Comparison of ENCODE assay signal across 8 mouse cellular contexts in the genomic region with DNA sequence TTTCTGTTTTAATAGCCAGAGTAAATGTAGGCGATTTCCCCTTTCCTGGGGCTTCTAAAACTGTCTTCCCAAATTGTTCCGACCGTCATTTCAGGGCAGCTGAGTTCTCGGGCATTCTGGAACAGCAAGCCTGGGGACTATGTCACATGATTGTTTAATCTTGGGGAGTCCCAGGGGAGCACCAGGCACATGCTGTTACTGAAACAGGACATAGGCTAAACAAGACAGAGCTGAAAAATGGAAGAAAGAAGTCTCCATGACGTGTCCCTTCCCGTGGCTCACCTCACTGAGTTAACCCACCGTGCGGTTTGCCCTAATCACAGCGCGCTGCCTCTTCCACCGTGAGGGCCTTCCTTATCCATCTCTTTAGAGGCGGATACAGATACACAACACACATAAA.
A peak's percentile ranks its signal among the peaks of the same experiment; 100 is the strongest.
DNase-seq lines count a peak whose midpoint lies in the region; ATAC-seq lines count a peak whose summit lies in the region.

No protein-coding gene starts in this region.

- peaks cover 52% of the 10 kb centered on the region for H3K4me1 ChIP-seq in embryonic facial prominence, embryonic 13.5 days
- peaks cover 13% of the 10 kb centered on the region for H3K4me1 ChIP-seq in hindbrain, embryonic 11.5 days (replicated peaks; ENCODE audit: control insufficient read depth, insufficient read depth, low read length)
- peaks cover 30% of the 10 kb centered on the region for H3K4me1 ChIP-seq in midbrain, embryonic 14.5 days (ENCODE audit: control insufficient read depth, insufficient read depth, low read length)

- H3K9ac ChIP-seq in embryonic facial prominence, embryonic 13.5 days, result peak overlapping the region; percentile 49; the same call in 1 of the 2 replicates
- H3K9ac ChIP-seq in hindbrain, embryonic 11.5 days (ENCODE audit: low read depth, low read length), result 0 out of 2 replicates have a peak overlapping the region, but pooled peaks have one; percentile 50
- H3K9ac ChIP-seq in midbrain, embryonic 14.5 days (replicated peaks; ENCODE audit: low read length), result no peak overlapping the region

- H3K4me2 ChIP-seq in embryonic facial prominence, embryonic 13.5 days, result peak overlapping the region; percentile 62
- H3K4me2 ChIP-seq in hindbrain, embryonic 11.5 days (replicated peaks; ENCODE audit: low read depth, low read length), result peak overlapping the region; percentile 41
- peak overlapping the region; percentile 46 for H3K4me2 ChIP-seq in midbrain, embryonic 14.5 days (ENCODE audit: low read length)

- WGBS in embryonic facial prominence, embryonic 13.5 days, result 13% methylated on average over 12 of the region's 12 CpGs
- 39% methylated on average over 12 of the region's 12 CpGs for WGBS in hindbrain, embryonic 11.5 days
- WGBS in midbrain, embryonic 14.5 days, result 19% methylated on average over 12 of the region's 12 CpGs

- H3K27me3 ChIP-seq in embryonic facial prominence, embryonic 13.5 days, result no peaks in the 10 kb centered on the region
- no peaks in the 10 kb centered on the region for H3K27me3 ChIP-seq in hindbrain, embryonic 11.5 days (ENCODE audit: control insufficient read depth, insufficient read depth, low read length)
- H3K27me3 ChIP-seq in midbrain, embryonic 14.5 days (ENCODE audit: control insufficient read depth, insufficient read depth, low read length), result no peaks in the 10 kb centered on the region

- ATAC-seq in embryonic facial prominence, embryonic 13.5 days (ENCODE audit: insufficient number of reproducible peaks, insufficient read depth, low FRiP score, low TSS enrichment, low read depth), result no peak
- ATAC-seq in hindbrain, embryonic 11.5 days (ENCODE audit: low FRiP score), result peak; percentile 47
- no peak; the same call in 1 of the 2 replicates for ATAC-seq in midbrain, embryonic 14.5 days (ENCODE audit: low FRiP score, low TSS enrichment)
- no peak for ATAC-seq in megakaryocyte progenitor cell, adult 5-6 weeks (replicated peaks; ENCODE audit: poor library complexity)

- peak overlapping the region; percentile 86 for H3K27ac ChIP-seq in embryonic facial prominence, embryonic 13.5 days
- peak overlapping the region; percentile 72; the same call in 1 of the 2 replicates for H3K27ac ChIP-seq in hindbrain, embryonic 11.5 days (ENCODE audit: low read depth, low read length)
- no peak overlapping the region; the same call in 1 of the 2 replicates for H3K27ac ChIP-seq in midbrain, embryonic 14.5 days (replicated peaks; ENCODE audit: low read depth, low read length)

- H3K36me3 ChIP-seq in embryonic facial prominence, embryonic 13.5 days, result no peaks in the 10 kb centered on the region
- H3K36me3 ChIP-seq in hindbrain, embryonic 11.5 days (ENCODE audit: control insufficient read depth, insufficient read depth, low read length), result no peaks in the 10 kb centered on the region
- no peaks in the 10 kb centered on the region for H3K36me3 ChIP-seq in midbrain, embryonic 14.5 days (ENCODE audit: control insufficient read depth, insufficient read depth, low read length)

- peak overlapping the region; percentile 40 for H3K4me3 ChIP-seq in embryonic facial prominence, embryonic 13.5 days
- H3K4me3 ChIP-seq in hindbrain, embryonic 11.5 days (ENCODE audit: low read depth, low read length), result peak overlapping the region; percentile 32
- no peak overlapping the region for H3K4me3 ChIP-seq in midbrain, embryonic 14.5 days (replicated peaks; ENCODE audit: low read depth, low read length)

- peak; percentile 34 for DNase-seq in embryo, embryonic 10 days (ENCODE audit: low spot score)
- no peak for DNase-seq in embryo, embryonic 9.5 days (ENCODE audit: extremely low spot score)
- DNase-seq in hindbrain, embryonic 11.5 days (ENCODE audit: low spot score), result peak; percentile 49
- DNase-seq in midbrain, embryonic 14.5 days, result peak; percentile 66
- no peak for DNase-seq in frontal cortex, postnatal 10 days (ENCODE audit: low spot score in 2 of 2)
- DNase-seq in gastrocnemius, postnatal 25 days, result no peak

- no peaks in the 10 kb centered on the region for H3K9me3 ChIP-seq in embryonic facial prominence, embryonic 13.5 days
- H3K9me3 ChIP-seq in hindbrain, embryonic 11.5 days (ENCODE audit: control insufficient read depth, low read length), result no peaks in the 10 kb centered on the region
- H3K9me3 ChIP-seq in midbrain, embryonic 14.5 days (ENCODE audit: control insufficient read depth, low read length), result no peaks in the 10 kb centered on the region

Comparison
In these comparisons a context has a peak if more than half of its experiments do, and no peak if none do; other contexts are left out.
1. DNase-seq: peak in embryo, embryonic 10 days (single experiment), hindbrain, embryonic 11.5 days (single experiment) and midbrain, embryonic 14.5 days (single experiment); none in embryo, embryonic 9.5 days (single experiment), frontal cortex, postnatal 10 days (0 of 2) and gastrocnemius, postnatal 25 days (single experiment).
2. Peak in every context shown above with its lines, with median percentiles within 50 percentile points of each other: H3K4me2 ChIP-seq.